Mouse (Mus musculus) hindbrain, embryonic 13.5 days (tissue): ENCODE results near the gene Hnrnpu. TPM values are rescaled to one million over a fixed set of nuclear protein-coding genes. Genes with fewer than 3 reads are reported as not detected.
"Not testable (repeated sequence)": the region's sequence is repeated elsewhere in the genome, so short reads cannot be mapped to it uniquely, and the experiment has no call there.

ENCODE experiments used
- ATAC-seq: fragments of 200-750 bp; cut with Nextera tagmentation; 2 replicates; pipeline ENCODE4 v1.8.0; 2017; ENCODE audit warnings: moderate TSS enrichment; ENCODE audit not compliant: low FRiP score
- H3K27ac ChIP-seq: fragments of 300-500 bp; sonication (generic); 2 replicates; pipeline ENCODE4 v1.5.1; 2015; ENCODE audit warnings: inconsistent platforms, mild to moderate bottlenecking, moderate library complexity
- H3K27me3 ChIP-seq: fragments of 300-500 bp; sonication (generic); 2 replicates; pipeline ENCODE4 v1.6.1; 2015; ENCODE audit warnings: mild to moderate bottlenecking, inconsistent platforms
- H3K36me3 ChIP-seq: fragments of 300-500 bp; sonication (generic); 2 replicates; pipeline ENCODE4 v1.6.1; 2015; ENCODE audit warnings: mild to moderate bottlenecking, inconsistent platforms
- H3K4me1 ChIP-seq: fragments of 300-500 bp; sonication (generic); replicated peaks from 2 replicates; pipeline ENCODE4 v1.6.1; 2015; ENCODE audit warnings: inconsistent platforms
- H3K4me2 ChIP-seq: fragments of 300-500 bp; sonication (generic); 2 replicates; pipeline ENCODE4 v1.6.1; 2015; ENCODE audit warnings: inconsistent platforms, mild to moderate bottlenecking, moderate library complexity
- H3K4me3 ChIP-seq: fragments of 300-500 bp; sonication (generic); 2 replicates; pipeline ENCODE4 v1.5.1; 2015; ENCODE audit warnings: mild to moderate bottlenecking, inconsistent platforms
- H3K9ac ChIP-seq: fragments of 300-500 bp; sonication (generic); 2 replicates; pipeline ENCODE4 v1.6.1; 2015; ENCODE audit warnings: mild to moderate bottlenecking, inconsistent platforms
- H3K9me3 ChIP-seq: fragments of 300-500 bp; sonication (generic); 2 replicates; pipeline ENCODE4 v1.6.1; 2016; ENCODE audit warnings: inconsistent platforms
- WGBS: fragments of 180-500 bp; shearing (Covaris S2); methylation state at CpG from one replicate; pipeline ENCODE4 v1.1.7; 2015; 5-methylcytosine and 5-hydroxymethylcytosine counted together
- microRNA-seq: library from miRNA; unstranded; fragments of <30 nt; microRNA quantifications from one replicate; pipeline ENCODE4, GENCODE M21; 2016
- polyA plus RNA-seq: library from polyadenylated mRNA; unstranded; fragments of >200 nt; fragmentation: Nextera tagmentation; extraction: Ambion mirVana; gene quantifications from 2 replicates; pipeline ENCODE4 v1.2.1, GENCODE M21; 2015

The Hnrnpu gene
- polyA plus RNA-seq, 1 experiment from 2014 or later, result 293 TPM

GRCm38 (mm10) chr1:178287601-178288176 lies 49.9 kb downstream of the Hnrnpu start:
- H3K4me3 ChIP-seq, result no peak overlapping the region
- no peaks in the 10 kb centered on the region for H3K27me3 ChIP-seq
- ATAC-seq, result no peak
- H3K36me3 ChIP-seq, result no peaks in the 10 kb centered on the region
- no peak overlapping the region for H3K4me2 ChIP-seq
- H3K4me1 ChIP-seq, result no peaks in the 10 kb centered on the region
- H3K27ac ChIP-seq, result no peak overlapping the region
- 64% methylated on average over 8 of the region's 8 CpGs for WGBS
- no peak overlapping the region for H3K9ac ChIP-seq
- H3K9me3 ChIP-seq, result peaks cover 5% of the 10 kb centered on the region; the same call in 1 of the 2 replicates

DNA sequence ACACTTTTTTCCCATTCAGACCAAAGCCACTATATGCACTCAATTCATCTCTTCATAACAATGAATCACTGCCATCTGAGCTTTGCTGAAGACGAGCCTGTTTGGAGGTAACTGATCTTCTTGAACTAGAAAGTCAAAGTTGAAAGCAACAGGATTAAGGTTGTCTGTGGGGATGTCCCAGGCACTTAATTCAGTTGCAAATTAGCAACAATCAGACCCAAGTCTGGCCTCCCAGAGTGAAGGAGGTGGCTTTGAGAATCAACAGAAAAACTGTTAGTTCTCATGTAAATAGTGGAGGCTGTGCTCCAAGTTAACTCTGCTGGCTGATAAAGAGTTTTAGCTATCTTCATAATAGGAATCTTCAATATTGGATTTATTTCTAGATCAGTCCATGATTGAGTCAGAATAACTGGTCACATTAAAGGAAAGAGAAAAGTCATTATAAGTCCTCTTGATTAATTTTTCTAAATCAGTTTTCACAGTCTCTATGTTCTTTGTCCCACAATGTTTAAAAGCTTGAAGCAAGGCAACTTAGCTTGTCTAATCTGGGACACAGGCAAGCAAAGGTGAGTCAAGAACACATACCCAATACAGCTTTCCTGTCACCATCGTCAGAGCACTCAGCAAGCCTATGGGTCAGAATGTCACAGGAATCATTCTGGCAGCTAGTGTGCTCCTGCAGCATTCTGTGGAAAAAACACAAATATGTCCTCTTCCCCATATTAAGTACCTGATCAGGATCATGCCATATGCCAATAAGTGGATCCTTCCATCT lies 53.5 kb downstream of the Hnrnpu start:
- Histone ChIP-seq H3K9me3 (peaks cover 5% of the 10 kb centered on the region; the same call in 1 of the 2 replicates), H3K4me1 (no peaks in the 10 kb centered on the region), H3K36me3 (no peaks in the 10 kb centered on the region), H3K4me2 (no peak overlapping the region), H3K27ac (no peak overlapping the region), H3K4me3 (no peak overlapping the region), H3K9ac (no peak overlapping the region), H3K27me3 (no peaks in the 10 kb centered on the region)
- ATAC-seq, result no peak
- WGBS, result 61% methylated on average over 2 of the region's 2 CpGs

DNA sequence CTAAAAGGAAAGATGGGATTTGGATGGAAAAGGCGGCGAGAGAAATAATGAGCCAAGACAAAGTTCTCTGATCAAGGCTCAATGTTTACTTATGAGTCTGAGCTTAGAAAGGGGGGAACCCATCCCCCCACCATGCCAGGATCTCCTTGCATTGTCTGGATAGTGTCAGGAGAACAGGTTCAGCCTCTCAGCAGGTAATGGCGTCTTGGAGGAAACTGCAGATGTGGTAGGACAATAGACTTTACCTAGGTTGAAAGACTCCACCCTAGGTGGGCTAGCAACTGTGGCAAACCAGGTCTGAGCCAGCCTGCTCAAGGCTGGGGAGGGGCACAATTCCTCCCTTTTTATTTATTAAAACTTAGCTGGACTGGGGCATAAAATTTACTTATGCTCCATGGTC lies 54.3 kb downstream of the Hnrnpu start:
- H3K9ac ChIP-seq, ATAC-seq, H3K4me3 ChIP-seq, H3K36me3 ChIP-seq, H3K4me2 ChIP-seq, H3K4me1 ChIP-seq, H3K9me3 ChIP-seq, H3K27ac ChIP-seq, H3K27me3 ChIP-seq: not testable (repeated sequence)
- WGBS, result 90% methylated on average over 3 of the region's 3 CpGs

GRCm38 (mm10) chr1:178276054-178276911 lies 61.3 kb downstream of the Hnrnpu start:
- Histone ChIP-seq H3K9me3 (no peaks in the 10 kb centered on the region), H3K4me1 (no peaks in the 10 kb centered on the region), H3K4me2 (peak overlapping the region; percentile 68), H3K36me3 (no peaks in the 10 kb centered on the region), H3K4me3 (peak overlapping the region; percentile 63), H3K9ac (peak overlapping the region; percentile 86), H3K27ac (peak overlapping the region; percentile 89), H3K27me3 (0 out of 2 replicates have a peak, but pooled peaks cover 6% of the 10 kb centered on the region)
- peak; percentile 94 for ATAC-seq
- WGBS, result under 1% methylated on average over 85 of the region's 87 CpGs

GRCm38 (mm10) chr1:178275738-178276053 lies 61.9 kb downstream of the Hnrnpu start:
- ATAC-seq, result peak; percentile 71
- H3K9ac ChIP-seq, result peak overlapping the region; percentile 86
- H3K4me3 ChIP-seq, result peak overlapping the region; percentile 63
- 10% methylated on average over 11 of the region's 11 CpGs for whole genome bisulfite sequencing
- H3K4me1 ChIP-seq, result no peaks in the 10 kb centered on the region
- H3K4me2 ChIP-seq, result peak overlapping the region; percentile 68
- H3K36me3 ChIP-seq, result no peaks in the 10 kb centered on the region
- H3K9me3 ChIP-seq, result no peaks in the 10 kb centered on the region
- H3K27ac ChIP-seq, result peak overlapping the region; percentile 89
- H3K27me3 ChIP-seq, result 0 out of 2 replicates have a peak, but pooled peaks cover 6% of the 10 kb centered on the region

GRCm38 (mm10) chr1:178275174-178275730 lies 62.3 kb downstream of the Hnrnpu start:
- Histone ChIP-seq H3K9ac (no peak overlapping the region), H3K4me3 (peak overlapping the region; percentile 63), H3K9me3 (no peaks in the 10 kb centered on the region), H3K36me3 (no peaks in the 10 kb centered on the region), H3K27ac (0 out of 2 replicates have a peak overlapping the region, but pooled peaks have one; percentile 89), H3K4me2 (peak overlapping the region; percentile 68), H3K4me1 (no peaks in the 10 kb centered on the region), H3K27me3 (0 out of 2 replicates have a peak, but pooled peaks cover 6% of the 10 kb centered on the region)
- ATAC-seq, result no peak
- WGBS, result 48% methylated on average over 9 of the region's 9 CpGs

Small RNAs within 50 kb of the gene (microRNA-seq; reads per million reads assigned to microRNA genes)
- not detected for gene Gm27458

Other genes starting within 250 kb of the Hnrnpu start
- gene Desi2, start 150.4 kb downstream of the Hnrnpu start, polyA plus RNA-seq, result 19.3 and 19.4 TPM in 2 replicates
- gene Cox20, start 18.7 kb downstream of the Hnrnpu start, polyA plus RNA-seq, result 146 and 152 TPM in 2 replicates
- gene Efcab2, start 68.3 kb upstream of the Hnrnpu start, polyA plus RNA-seq, result 9.7 and 12.6 TPM in 2 replicates
- 8.7 and 9.3 TPM in 2 replicates for gene Kif26b, start 191.3 kb upstream of the Hnrnpu start, polyA plus RNA-seq